ENCODE assay signal across 20 mouse cellular contexts in genomic region chr1:33709615-33710014, GRCm38 (mm10). TPM values are rescaled to one million over a fixed set of nuclear protein-coding genes. Genes with fewer than 3 reads are reported as not detected.
DNase-seq lines count a peak whose midpoint lies in the region; ATAC-seq and TF ChIP-seq lines count a peak whose summit lies in the region.
"Had no signal": no experiment of that assay in that cellular context is flagged by ENCODE, and none has a peak within 500 bp of the region (broad histone marks: within the 10 kb centered on the region; RNA-seq: fewer than 3 reads in every experiment).

No protein-coding gene starts in this region.

- no peak overlapping the region for H3K27ac ChIP-seq in liver, postnatal 0 days (ENCODE audit: low read depth)
- no peak overlapping the region for H3K27ac ChIP-seq in liver, embryonic 15.5 days (replicated peaks)
- no peak overlapping the region for H3K27ac ChIP-seq in hindbrain, embryonic 10.5 days
- no peak overlapping the region for H3K27ac ChIP-seq in midbrain, embryonic 15.5 days
- H3K27ac ChIP-seq: hindbrain, postnatal 0 days; left cerebral cortex, adult 2 months; lung, embryonic 15.5 days had no signal

- H3K4me3 ChIP-seq in liver, postnatal 0 days (ENCODE audit: low read depth, low read length): no peak overlapping the region
- no peak overlapping the region for H3K4me3 ChIP-seq in liver, embryonic 15.5 days (replicated peaks)
- H3K4me3 ChIP-seq in hindbrain, embryonic 10.5 days: no peak overlapping the region
- H3K4me3 ChIP-seq in midbrain, embryonic 15.5 days: no peak overlapping the region
- H3K4me3 ChIP-seq: left cerebral cortex, adult 2 months; lung, embryonic 15.5 days had no signal

- no peaks in the 10 kb centered on the region for H3K9me3 ChIP-seq in liver, postnatal 0 days (ENCODE audit: low read length)
- no peaks in the 10 kb centered on the region for H3K9me3 ChIP-seq in liver, embryonic 15.5 days (replicated peaks)
- no peaks in the 10 kb centered on the region for H3K9me3 ChIP-seq in hindbrain, embryonic 10.5 days
- no peaks in the 10 kb centered on the region for H3K9me3 ChIP-seq in midbrain, embryonic 15.5 days
- H3K9me3 ChIP-seq: lung, embryonic 15.5 days had no signal

- no peak for TF ChIP-seq EP300 in liver, postnatal 0 days (IDR thresholded peaks at IDR 0.05; ENCODE audit: low read depth)

- H3K4me2 ChIP-seq in liver, postnatal 0 days (ENCODE audit: low read depth, low read length): no peak overlapping the region
- H3K4me2 ChIP-seq in liver, embryonic 15.5 days: peak overlapping the region; percentile 23
- H3K4me2 ChIP-seq in midbrain, embryonic 15.5 days: no peak overlapping the region
- H3K4me2 ChIP-seq: lung, embryonic 15.5 days had no signal

- no peak overlapping the region for H3K9ac ChIP-seq in liver, postnatal 0 days (replicated peaks)
- no peak overlapping the region for H3K9ac ChIP-seq in liver, embryonic 15.5 days
- no peak overlapping the region for H3K9ac ChIP-seq in midbrain, embryonic 15.5 days
- H3K9ac ChIP-seq: forebrain, postnatal 0 days; lung, embryonic 15.5 days had no signal

- 25% methylated on average over 2 of the region's 2 CpGs for WGBS in liver, postnatal 0 days (ENCODE audit: insufficient replicate concordance)
- 17% methylated on average over 2 of the region's 2 CpGs for WGBS in liver, embryonic 15.5 days (ENCODE audit: insufficient replicate concordance)
- WGBS in hindbrain, embryonic 10.5 days: 77% methylated on average over 2 of the region's 2 CpGs
- 80% methylated on average over 2 of the region's 2 CpGs for WGBS in midbrain, embryonic 15.5 days

- DNase-seq in liver: peak; percentile 26
- no peak for DNase-seq in liver, postnatal 0 days
- no peak for DNase-seq in hindbrain, embryonic 10.5 days (ENCODE audit: low spot score)
- no peak for DNase-seq in urinary bladder, postnatal 36 days (ENCODE audit: low spot score in 2 of 2)
- DNase-seq: adrenal gland, postnatal 25 days; cerebellum, adult 11 months; cerebellum, postnatal 10 days; forebrain, postnatal 0 days; gastrocnemius, postnatal 36 days; kidney, adult 11 months; kidney, postnatal 4 days; lung, postnatal 36 days; thymus, postnatal 14 days had no signal

- H3K36me3 ChIP-seq in liver, postnatal 0 days (replicated peaks; ENCODE audit: insufficient read depth, low read length): no peaks in the 10 kb centered on the region
- no peaks in the 10 kb centered on the region for H3K36me3 ChIP-seq in liver, embryonic 15.5 days (replicated peaks)
- H3K36me3 ChIP-seq in hindbrain, embryonic 10.5 days: no peaks in the 10 kb centered on the region
- H3K36me3 ChIP-seq in midbrain, embryonic 15.5 days (replicated peaks): no peaks in the 10 kb centered on the region
- H3K36me3 ChIP-seq: lung, embryonic 15.5 days had no signal

- TF ChIP-seq CTCF in liver, postnatal 0 days (IDR thresholded peaks at IDR 0.05; ENCODE audit: low read depth): no peak

- no peaks in the 10 kb centered on the region for H3K4me1 ChIP-seq in liver, postnatal 0 days (ENCODE audit: insufficient read depth)
- peaks cover 6% of the 10 kb centered on the region for H3K4me1 ChIP-seq in liver, embryonic 15.5 days (replicated peaks)
- peaks cover 6% of the 10 kb centered on the region for H3K4me1 ChIP-seq in hindbrain, embryonic 10.5 days (replicated peaks)
- H3K4me1 ChIP-seq in midbrain, embryonic 15.5 days: no peaks in the 10 kb centered on the region
- H3K4me1 ChIP-seq: lung, embryonic 15.5 days had no signal

- H3K27me3 ChIP-seq in liver, postnatal 0 days (ENCODE audit: insufficient read depth, low read length): no peaks in the 10 kb centered on the region
- H3K27me3 ChIP-seq in liver, embryonic 15.5 days: peaks cover 14% of the 10 kb centered on the region
- no peaks in the 10 kb centered on the region for H3K27me3 ChIP-seq in hindbrain, embryonic 10.5 days (ENCODE audit: insufficient read depth, poor library complexity, severe bottlenecking)
- no peaks in the 10 kb centered on the region for H3K27me3 ChIP-seq in midbrain, embryonic 15.5 days (replicated peaks)
- H3K27me3 ChIP-seq: lung, embryonic 15.5 days had no signal

- no peak for ATAC-seq in liver, postnatal 0 days
- peak; percentile 56 for ATAC-seq in common myeloid progenitor, adult 5-6 weeks (replicated peaks; ENCODE audit: low read depth, poor library complexity, severe bottlenecking)
- no peak for ATAC-seq in liver, embryonic 15.5 days (ENCODE audit: insufficient read depth)
- no peak for ATAC-seq in midbrain, embryonic 15.5 days (replicated peaks)
- ATAC-seq: forebrain, postnatal 0 days; hindbrain, postnatal 0 days; midbrain, embryonic 16.5 days had no signal

RNA-seq across cellular contexts. Expression of gene Rab23, which starts 10.1 kb away (rescaled TPM):
- 2.3 and 2.8 TPM in 2 replicates for polyA plus RNA-seq in liver, postnatal 0 days (2015; fragmentation: Nextera tagmentation; extraction: Ambion mirVana)
- total RNA-seq in common myeloid progenitor, adult 5-6 weeks (2017): 3.7 and 4.3 TPM in 2 replicates
- 3.7 and 4.7 TPM in 2 replicates for polyA plus RNA-seq in liver, embryonic 15.5 days (2015; fragmentation: Nextera tagmentation; extraction: Ambion mirVana)
- polyA plus RNA-seq in hindbrain, embryonic 10.5 days (2016; fragmentation: Nextera tagmentation; extraction: Ambion mirVana): 23.6 and 33.3 TPM in 2 replicates
- polyA plus RNA-seq in midbrain, embryonic 15.5 days (2015; fragmentation: Nextera tagmentation; extraction: Ambion mirVana): 31.3 and 34.8 TPM in 2 replicates

RNA-seq across cellular contexts. Expression of gene Prim2, which starts 40.0 kb away (rescaled TPM):
- polyA plus RNA-seq in liver, postnatal 0 days (2015; fragmentation: Nextera tagmentation; extraction: Ambion mirVana): 14.1 and 15.7 TPM in 2 replicates
- total RNA-seq in common myeloid progenitor, adult 5-6 weeks (2017): 103 and 111 TPM in 2 replicates
- 33.4 and 34.4 TPM in 2 replicates for polyA plus RNA-seq in liver, embryonic 15.5 days (2015; fragmentation: Nextera tagmentation; extraction: Ambion mirVana)
- 44.4 and 54.4 TPM in 2 replicates for polyA plus RNA-seq in hindbrain, embryonic 10.5 days (2016; fragmentation: Nextera tagmentation; extraction: Ambion mirVana)
- polyA plus RNA-seq in midbrain, embryonic 15.5 days (2015; fragmentation: Nextera tagmentation; extraction: Ambion mirVana): 21.0 and 21.7 TPM in 2 replicates

RNA-seq across cellular contexts. Expression of gene Bag2, which starts 48.0 kb away (rescaled TPM):
- 12.8 and 16.0 TPM in 2 replicates for polyA plus RNA-seq in liver, postnatal 0 days (2015; fragmentation: Nextera tagmentation; extraction: Ambion mirVana)
- 35.4 and 43.8 TPM in 2 replicates for total RNA-seq in common myeloid progenitor, adult 5-6 weeks (2017)
- polyA plus RNA-seq in liver, embryonic 15.5 days (2015; fragmentation: Nextera tagmentation; extraction: Ambion mirVana): 47.7 and 48.7 TPM in 2 replicates
- polyA plus RNA-seq in hindbrain, embryonic 10.5 days (2016; fragmentation: Nextera tagmentation; extraction: Ambion mirVana): 40.7 and 48.6 TPM in 2 replicates
- 22.2 and 23.6 TPM in 2 replicates for polyA plus RNA-seq in midbrain, embryonic 15.5 days (2015; fragmentation: Nextera tagmentation; extraction: Ambion mirVana)
